Mouse (Mus musculus): Measurements from ENCODE around the gene Dnah2.

Dnah2 gene

DNA sequence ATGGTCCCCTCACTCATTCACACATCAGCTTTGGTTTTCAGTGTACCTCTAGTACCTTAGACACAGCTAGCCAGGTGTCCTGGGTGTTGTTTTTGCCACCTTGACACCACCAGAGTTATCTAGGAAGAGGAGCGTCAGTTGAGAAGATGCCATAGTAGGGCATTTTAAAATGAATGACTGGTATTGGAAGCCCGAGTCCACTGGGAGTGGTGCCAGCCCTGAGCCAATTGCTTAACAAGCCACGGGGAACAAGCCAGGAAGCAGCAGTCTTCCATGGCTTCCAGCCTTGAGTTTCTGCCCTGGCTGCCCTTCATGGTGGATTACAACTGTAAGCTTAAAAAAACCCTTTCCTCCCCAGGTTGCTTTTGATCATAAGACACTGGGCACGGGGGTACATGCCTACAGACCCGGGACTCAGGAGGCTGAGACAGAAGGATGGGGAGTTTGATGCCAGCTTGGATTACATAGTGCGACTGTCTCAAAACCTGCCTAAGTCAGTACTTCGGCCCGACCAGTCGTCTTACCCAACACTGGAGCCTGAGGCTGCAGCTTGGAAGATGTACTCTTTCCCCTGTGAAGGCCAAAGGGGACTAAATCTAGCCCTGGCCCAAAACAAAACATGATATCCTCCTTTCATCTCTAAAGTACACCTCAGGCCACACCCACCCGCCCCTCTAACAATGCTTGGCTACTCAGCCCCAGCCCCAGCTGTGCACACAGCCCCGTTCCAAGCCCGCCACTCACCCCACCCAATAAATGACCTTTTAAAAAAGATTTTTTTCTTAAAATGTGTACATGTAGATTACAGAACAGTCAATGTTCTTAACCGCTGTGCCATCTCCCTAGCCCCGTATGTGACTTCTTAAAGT, 159.1 kb downstream of the Dnah2 start:
- no peak for DNase-seq (ENCODE audit: low spot score)

DNA sequence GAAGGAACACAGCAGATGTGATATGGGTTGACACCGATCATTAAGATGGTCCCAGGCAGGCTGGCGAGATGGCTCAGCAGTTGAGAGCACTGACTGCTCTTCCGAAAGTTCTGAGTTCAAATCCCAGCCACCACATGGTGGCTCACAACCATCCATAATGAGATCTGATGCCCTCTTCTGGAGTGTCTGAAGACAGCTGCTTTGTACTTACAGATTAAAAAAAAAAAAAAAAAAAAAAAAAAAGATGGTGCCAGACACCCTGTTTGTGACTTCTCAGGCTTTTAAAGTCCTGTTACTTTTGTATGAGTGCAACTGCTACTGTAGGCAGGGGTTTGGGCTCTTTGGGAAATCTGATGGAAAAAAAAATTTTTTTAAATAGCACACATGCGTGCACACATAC, 160.2 kb downstream of the Dnah2 start:
- no peak for DNase-seq (ENCODE audit: low spot score)

DNA sequence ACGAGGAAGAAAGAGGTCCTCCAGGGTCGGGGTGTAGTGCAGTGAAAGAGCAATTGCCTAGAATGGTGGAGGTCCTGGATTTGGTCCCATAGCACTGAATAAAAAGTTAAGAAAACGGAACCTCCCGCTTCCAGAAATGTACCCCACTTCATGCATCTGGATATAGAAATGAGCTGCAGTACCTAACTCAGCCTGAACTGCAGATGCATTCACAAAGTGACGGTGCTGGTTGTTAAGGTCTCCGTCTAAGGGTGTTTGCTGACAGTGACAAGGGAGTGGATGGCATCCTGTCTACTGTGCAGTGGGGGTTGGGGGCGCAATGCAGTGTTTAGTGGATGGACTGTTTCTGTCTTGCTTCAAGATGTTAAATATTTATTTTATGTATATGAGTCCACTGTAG, 162.2 kb downstream of the Dnah2 start:
- DNase-seq (ENCODE audit: low spot score), result no peak

DNA sequence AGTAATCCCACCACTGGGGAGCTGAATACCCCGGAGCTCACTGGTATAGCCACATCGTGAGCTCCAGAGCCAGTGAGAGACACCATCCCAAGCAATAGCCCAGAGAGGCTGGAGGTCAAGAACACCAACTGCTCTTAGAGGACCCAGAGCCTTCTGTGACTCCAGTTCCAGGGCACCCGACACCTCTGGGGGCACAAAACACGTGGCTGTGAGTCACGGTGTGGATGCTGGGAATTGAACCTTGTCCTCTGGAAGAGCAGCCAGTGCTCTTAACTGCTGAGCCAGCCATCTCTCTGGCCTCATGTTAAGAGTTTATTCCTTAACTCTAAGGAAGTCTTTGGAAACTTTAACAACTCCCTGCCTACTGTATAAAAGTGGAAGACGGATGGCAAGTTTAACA, 163.9 kb downstream of the Dnah2 start:
- no peak for DNase-seq (ENCODE audit: low spot score)

DNA sequence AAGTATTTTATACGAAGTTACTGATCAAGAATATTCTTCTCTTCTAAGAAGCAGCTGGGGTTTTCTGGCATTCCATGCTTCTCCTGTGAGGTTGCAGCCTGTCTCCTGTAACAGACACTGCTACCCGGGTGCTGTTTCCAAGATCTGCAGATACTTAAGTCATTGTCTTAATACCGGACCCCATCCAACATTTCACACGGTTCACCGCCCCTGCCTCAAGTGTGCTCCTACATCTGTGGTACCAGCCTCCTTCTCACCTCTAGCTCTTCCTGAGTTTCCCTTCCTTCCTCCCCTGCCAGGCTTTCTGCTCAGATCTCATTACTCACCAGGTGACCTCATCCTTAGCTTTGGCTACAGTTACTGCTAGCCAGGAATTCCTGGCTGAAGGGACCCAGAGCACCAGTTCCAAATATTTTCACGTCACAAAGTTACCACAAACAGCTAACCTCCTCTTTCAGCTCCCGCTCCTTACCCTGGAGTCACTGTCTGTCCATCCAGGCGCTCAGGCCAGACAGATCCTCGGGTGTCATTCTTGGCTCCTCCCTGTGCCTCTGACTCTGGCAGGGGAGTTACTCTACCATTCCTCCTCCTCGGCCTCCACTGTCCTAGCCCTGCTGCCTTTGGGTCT, 166.3 kb downstream of the Dnah2 start:
- DNase-seq (ENCODE audit: low spot score), result no peak

DNA sequence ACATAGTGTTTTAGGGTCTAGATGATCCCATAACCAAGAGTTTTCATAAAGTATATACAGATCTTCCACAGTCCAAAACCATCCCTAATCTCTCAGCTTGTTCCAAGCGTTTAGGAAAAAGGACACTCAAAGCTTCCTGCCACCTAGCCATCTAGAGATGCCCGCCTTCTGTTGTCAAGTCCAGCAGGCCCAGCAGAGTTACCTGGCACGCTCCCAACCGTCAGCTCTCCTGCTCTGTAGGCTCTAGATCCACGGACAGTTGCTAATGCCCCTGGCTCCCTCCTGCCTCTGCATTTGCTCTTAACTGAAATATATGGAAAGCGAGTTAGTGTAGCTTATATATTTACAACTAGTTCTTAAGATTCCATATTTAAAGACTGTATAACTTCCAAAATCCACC, 167.6 kb downstream of the Dnah2 start:
- no peak for DNase-seq (ENCODE audit: low spot score)

DNA sequence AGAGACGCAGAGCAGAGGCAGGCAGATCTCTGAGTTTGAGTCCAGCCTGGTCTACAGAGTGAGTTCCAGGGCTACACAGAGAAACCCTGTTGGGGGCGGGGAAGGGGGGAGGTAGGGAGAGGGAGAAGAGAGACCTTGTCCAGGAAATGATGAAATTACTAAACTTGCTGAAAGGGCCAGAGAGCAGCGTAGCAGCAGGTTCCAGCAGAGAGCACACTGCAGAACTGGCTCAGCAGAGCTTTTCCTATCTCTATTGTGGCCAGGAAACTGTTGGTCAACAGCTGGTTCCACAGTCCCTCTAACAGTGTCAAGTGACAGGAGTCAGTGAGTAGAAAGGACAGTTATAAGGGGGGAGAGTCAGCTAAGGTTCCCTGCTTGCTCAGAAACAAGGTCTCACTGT, 169.3 kb downstream of the Dnah2 start:
- no peak for DNase-seq (ENCODE audit: low spot score)

DNA sequence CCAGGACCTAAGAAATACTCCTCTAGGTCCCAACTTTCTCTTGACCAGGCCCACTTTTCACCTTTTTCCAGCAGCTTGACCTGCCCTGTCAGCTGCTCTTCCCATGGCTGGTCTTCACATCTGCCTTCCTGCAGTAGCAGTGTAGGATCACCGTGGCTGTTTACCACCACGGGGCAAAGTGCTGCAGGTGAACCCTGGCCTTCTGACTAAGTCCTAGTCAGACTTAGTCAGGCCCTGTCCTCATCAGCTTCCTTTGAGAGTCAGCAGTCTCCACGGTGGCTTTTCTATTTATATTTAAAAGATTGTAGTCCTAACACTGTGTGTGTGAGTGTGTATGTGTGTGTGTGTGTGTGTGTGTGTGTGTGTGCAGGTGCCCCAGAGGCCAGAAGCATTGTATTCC, 171.1 kb downstream of the Dnah2 start:
- no peak for DNase-seq (ENCODE audit: low spot score)

DNA sequence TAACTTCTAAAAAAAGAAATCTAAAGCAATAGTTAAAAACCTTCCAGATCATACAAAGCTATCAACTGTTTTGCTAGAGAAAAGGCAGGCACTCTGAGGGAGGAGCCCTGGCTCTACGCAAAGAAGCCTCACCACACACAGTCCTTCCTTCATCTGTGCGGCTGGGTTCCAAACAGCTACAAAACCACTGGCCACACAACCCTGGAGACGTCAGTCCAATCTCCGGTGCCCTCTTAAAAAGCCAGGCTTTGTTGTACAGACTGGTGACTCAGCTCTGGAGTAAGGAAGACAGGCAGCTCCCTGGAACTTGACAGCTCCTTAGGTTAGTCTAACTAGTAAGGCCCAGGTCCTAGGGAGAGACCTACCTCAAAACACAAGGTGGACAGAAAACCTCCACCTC, 173.3 kb downstream of the Dnah2 start:
- DNase-seq (ENCODE audit: low spot score), result no peak

DNA sequence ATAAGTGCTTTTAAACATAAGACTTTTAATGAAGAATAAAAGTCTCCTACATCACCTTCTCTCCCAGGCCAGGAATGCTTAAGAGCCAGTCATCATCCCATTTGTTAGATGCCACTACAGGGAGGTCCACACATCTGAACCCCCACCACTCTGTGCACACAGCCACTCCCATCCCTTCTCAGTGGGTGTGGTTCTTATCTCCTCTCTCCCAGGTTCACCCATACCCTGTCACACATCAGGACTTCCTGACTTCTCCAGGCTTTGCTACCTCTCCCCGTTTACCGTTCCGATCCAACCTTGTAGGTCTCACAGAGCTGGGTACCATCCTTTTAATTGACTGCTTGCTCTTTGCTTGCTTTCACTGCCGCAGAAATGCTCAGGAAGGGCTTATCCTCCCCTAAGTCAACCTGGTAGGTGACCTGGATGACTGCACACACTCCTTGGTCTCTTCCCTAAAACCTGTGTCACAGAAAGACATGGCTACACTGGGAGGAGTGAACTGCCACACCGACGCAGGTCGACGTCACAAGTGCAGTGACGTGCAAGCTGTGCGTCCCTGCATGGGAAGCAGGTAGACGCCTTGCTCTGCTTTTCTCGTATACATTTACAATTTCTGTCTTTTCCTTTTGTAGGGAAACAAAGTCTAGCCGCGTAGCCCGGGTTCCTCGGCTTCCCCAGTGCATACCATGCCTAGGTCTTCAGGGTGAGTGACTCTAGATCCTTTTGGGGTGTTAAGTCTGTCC, 175.5 kb downstream of the Dnah2 start:
- peak; percentile 71 for DNase-seq (ENCODE audit: low spot score)

DNA sequence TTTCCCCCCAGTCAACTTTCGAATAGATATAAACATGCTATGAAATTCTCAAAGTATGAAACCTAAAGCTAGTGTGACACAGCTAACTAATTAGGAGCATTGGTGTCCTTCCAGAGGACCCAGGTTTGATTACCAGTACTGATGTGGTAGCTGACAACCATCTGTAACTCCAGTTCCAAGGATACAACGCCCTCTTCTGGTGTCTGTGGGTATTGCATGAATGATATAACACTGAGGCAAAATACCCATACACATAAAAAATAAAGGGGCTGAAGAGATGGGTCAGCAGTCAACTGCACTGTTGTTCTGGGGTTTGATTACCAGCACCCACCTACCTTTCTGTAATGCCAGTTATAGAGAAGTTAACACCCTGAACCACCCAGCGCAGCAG, 176.1 kb downstream of the Dnah2 start:
- peak; percentile 48 for DNase-seq (ENCODE audit: low spot score)

DNA sequence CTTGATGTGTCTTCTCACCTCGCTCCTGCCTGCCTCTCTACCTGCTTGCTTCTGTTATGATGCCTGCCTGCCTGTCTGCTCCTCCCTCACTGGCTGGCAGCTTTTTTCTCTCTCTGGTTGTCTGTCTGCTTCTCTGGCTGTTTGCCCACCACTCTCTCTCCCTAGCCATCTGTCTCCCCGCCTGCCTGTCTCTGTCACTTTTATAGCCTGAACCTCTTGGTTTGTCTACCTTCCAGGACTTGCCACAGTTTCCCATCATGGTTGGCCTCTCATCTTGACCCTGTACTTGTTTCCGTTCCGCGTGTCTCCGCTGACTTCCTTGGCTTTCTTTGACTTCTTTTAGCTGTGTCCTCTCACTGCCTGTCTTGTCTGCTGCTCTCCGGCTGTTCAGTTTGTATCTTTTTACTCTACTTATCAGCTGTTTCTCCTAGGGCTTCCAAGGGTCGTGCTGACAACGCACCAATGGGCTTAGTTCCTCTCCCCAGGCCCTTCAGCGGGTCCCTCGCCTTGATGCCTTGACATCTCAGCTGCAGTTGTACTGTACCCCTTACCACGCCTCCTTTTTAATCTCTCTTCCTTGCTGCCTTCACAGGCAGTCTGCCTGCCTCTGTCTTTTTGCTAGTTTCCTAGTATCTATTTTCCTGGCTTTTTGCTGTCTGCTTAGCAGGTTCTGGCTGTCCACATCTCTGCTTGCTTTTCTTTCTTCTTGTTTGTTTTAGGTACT, 176.7 kb downstream of the Dnah2 start:
- no peak for DNase-seq (ENCODE audit: low spot score)

DNA sequence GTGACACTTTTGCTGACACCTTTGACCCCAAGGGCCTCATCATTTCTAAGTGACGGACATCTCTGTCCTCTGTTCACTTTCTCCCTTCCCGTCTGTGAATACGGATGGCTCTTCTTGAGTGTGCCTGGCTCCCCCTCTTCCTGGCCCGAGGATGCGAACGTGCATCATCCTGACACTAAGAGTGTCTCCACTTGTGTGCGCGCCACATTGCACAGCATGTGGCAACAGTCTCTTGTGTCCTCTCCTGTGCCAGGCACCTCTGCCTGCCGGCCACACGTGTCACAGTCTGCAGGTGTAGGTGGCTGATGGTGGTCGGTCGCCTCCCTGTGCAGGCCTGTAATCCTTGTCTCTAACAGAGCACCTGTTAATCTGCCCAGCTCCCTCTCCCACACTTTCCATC, 177.3 kb downstream of the Dnah2 start:
- no peak for DNase-seq (ENCODE audit: low spot score)

DNA sequence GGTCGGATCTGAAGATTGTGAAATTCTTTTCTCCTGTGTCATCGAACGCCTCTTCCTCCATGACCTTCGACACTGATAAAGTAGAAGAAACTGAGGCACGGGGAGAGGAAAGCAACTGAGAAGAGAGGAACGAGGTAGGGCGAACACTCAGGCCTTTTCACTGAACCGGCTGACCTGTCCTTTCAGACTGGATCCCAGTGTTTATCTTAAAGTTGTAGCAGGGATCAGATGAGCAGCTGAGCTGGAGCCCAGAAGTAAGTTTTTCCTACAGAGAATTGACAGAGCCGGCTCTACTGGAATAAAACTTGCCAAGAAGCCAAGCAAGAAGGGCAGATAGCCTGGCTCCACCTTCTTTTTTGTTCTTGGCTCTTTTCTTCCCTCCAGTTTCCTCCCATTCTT, 178.1 kb downstream of the Dnah2 start:
- DNase-seq (ENCODE audit: low spot score), result no peak
